Mouse (Mus musculus) heart, embryonic 10.5 days (tissue): Measurements from ENCODE around the gene Rab5c. TPM values are rescaled to one million over a fixed set of nuclear protein-coding genes. Genes with fewer than 3 reads are reported as not detected.

Experiments used
- DNase-seq: peaks from one replicate; pipeline ENCODE4 v3.0.0-alpha.2; 2017; ENCODE audit warnings: low spot score
- H3K27ac ChIP-seq: fragments of 300-500 bp; sonication (generic); 2 replicates; pipeline ENCODE4 v1.5.1; 2016; ENCODE audit warnings: mild to moderate bottlenecking
- H3K27me3 ChIP-seq: fragments of 300-500 bp; sonication (generic); 2 replicates; pipeline ENCODE4 v1.6.1; 2016; ENCODE audit warnings: mild to moderate bottlenecking; ENCODE audit not compliant: poor library complexity, insufficient read depth, severe bottlenecking
- H3K36me3 ChIP-seq: fragments of 300-500 bp; sonication (generic); 2 replicates; pipeline ENCODE4 v1.6.1; 2016; ENCODE audit warnings: mild to moderate bottlenecking, moderate library complexity
- H3K4me1 ChIP-seq: fragments of 300-500 bp; sonication (generic); 2 replicates; pipeline ENCODE4 v1.6.1; 2016; ENCODE audit warnings: mild to moderate bottlenecking
- H3K4me3 ChIP-seq: fragments of 300-500 bp; sonication (generic); 2 replicates; pipeline ENCODE4 v1.5.1; 2016; ENCODE audit warnings: mild to moderate bottlenecking, moderate library complexity
- H3K9me3 ChIP-seq: fragments of 300-500 bp; sonication (generic); 2 replicates; pipeline ENCODE4 v1.6.1; 2016; ENCODE audit warnings: mild to moderate bottlenecking, moderate library complexity
- WGBS: fragments of 180-500 bp; shearing (Covaris S2); methylation state at CpG from one replicate; pipeline ENCODE4 v1.1.7; 2016; 5-methylcytosine and 5-hydroxymethylcytosine counted together
- polyA plus RNA-seq: library from polyadenylated mRNA; unstranded; fragments of >200 nt; fragmentation: Nextera tagmentation; extraction: Ambion mirVana; gene quantifications from 2 replicates; pipeline ENCODE4 v1.2.1, GENCODE M21; 2016

Gene Rab5c
- polyA plus RNA-seq, 1 experiment from 2014 or later: 13.9 TPM

- Histone ChIP-seq H3K27ac (no peak overlapping the region), H3K27me3 (peaks cover 90% of the 10 kb centered on the region), H3K9me3 (no peaks in the 10 kb centered on the region), H3K4me3 (no peak overlapping the region), H3K36me3 (no peaks in the 10 kb centered on the region), H3K4me1 (peaks cover 8% of the 10 kb centered on the region; the same call in 1 of the 2 replicates)
- DNase-seq: no peak
- 68% methylated on average over 4 of the region's 4 CpGs for WGBS
These were observed 10.6 kb upstream of the Rab5c start for GRCm38 (mm10) chr11:100748620-100749019.

- no peaks in the 10 kb centered on the region for H3K36me3 ChIP-seq
- no peak for DNase-seq
- peaks cover 80% of the 10 kb centered on the region for H3K27me3 ChIP-seq
- no peak overlapping the region for H3K27ac ChIP-seq
- H3K4me3 ChIP-seq: no peak overlapping the region
- H3K4me1 ChIP-seq: peaks cover 8% of the 10 kb centered on the region; the same call in 1 of the 2 replicates
- no peaks in the 10 kb centered on the region for H3K9me3 ChIP-seq
- 69% methylated on average over 5 of the region's 5 CpGs for WGBS
These were observed 9.1 kb upstream of the Rab5c start for GRCm38 (mm10) chr11:100747114-100747513.

GRCm38 (mm10) chr11:100746546-100746945, 8.5 kb upstream of the Rab5c start:
- peaks cover 8% of the 10 kb centered on the region; the same call in 1 of the 2 replicates for H3K4me1 ChIP-seq
- H3K27me3 ChIP-seq: peaks cover 76% of the 10 kb centered on the region
- no peaks in the 10 kb centered on the region for H3K9me3 ChIP-seq
- no peaks in the 10 kb centered on the region for H3K36me3 ChIP-seq
- no peak overlapping the region for H3K27ac ChIP-seq
- H3K4me3 ChIP-seq: no peak overlapping the region
- 77% methylated on average over 10 of the region's 10 CpGs for WGBS
- DNase-seq: no peak

- DNase-seq: no peak
- peaks cover 72% of the 10 kb centered on the region for H3K27me3 ChIP-seq
- H3K9me3 ChIP-seq: no peaks in the 10 kb centered on the region
- H3K4me1 ChIP-seq: peaks cover 8% of the 10 kb centered on the region; the same call in 1 of the 2 replicates
- WGBS: 16% methylated on average over 6 of the region's 6 CpGs
- H3K27ac ChIP-seq: no peak overlapping the region
- H3K36me3 ChIP-seq: no peaks in the 10 kb centered on the region
- H3K4me3 ChIP-seq: no peak overlapping the region
These were observed 7.1 kb upstream of the Rab5c start for GRCm38 (mm10) chr11:100745085-100745484.

GRCm38 (mm10) chr11:100741348-100741747, 3.3 kb upstream of the Rab5c start:
- H3K36me3 ChIP-seq: no peaks in the 10 kb centered on the region
- 66% methylated on average over 6 of the region's 6 CpGs for WGBS
- H3K4me1 ChIP-seq: peaks cover 18% of the 10 kb centered on the region
- peaks cover 39% of the 10 kb centered on the region for H3K27me3 ChIP-seq
- no peak overlapping the region for H3K4me3 ChIP-seq
- no peak for DNase-seq
- no peaks in the 10 kb centered on the region for H3K9me3 ChIP-seq
- H3K27ac ChIP-seq: no peak overlapping the region

GRCm38 (mm10) chr11:100738749-100739148, 734 bp upstream of the Rab5c start:
- no peak for DNase-seq
- peak overlapping the region; percentile 92 for H3K27ac ChIP-seq
- H3K4me3 ChIP-seq: peak overlapping the region; percentile 85
- H3K9me3 ChIP-seq: no peaks in the 10 kb centered on the region
- H3K27me3 ChIP-seq: peaks cover 21% of the 10 kb centered on the region; the same call in 1 of the 2 replicates
- 0 out of 2 replicates have a peak, but pooled peaks cover under 1% of the 10 kb centered on the region for H3K36me3 ChIP-seq
- WGBS: 18% methylated on average over 5 of the region's 5 CpGs
- H3K4me1 ChIP-seq: peaks cover 27% of the 10 kb centered on the region

GRCm38 (mm10) chr11:100737105-100737733, 796 bp downstream of the Rab5c start:
- DNase-seq: no peak
- 1% methylated on average over 13 of the region's 13 CpGs for WGBS

GRCm38 (mm10) chr11:100736746-100737080, 1.3 kb downstream of the Rab5c start:
- Histone ChIP-seq H3K36me3 (peaks cover 16% of the 10 kb centered on the region), H3K27me3 (peaks cover 17% of the 10 kb centered on the region; the same call in 1 of the 2 replicates), H3K4me3 (peak overlapping the region; percentile 85), H3K9me3 (no peaks in the 10 kb centered on the region), H3K4me1 (peaks cover 27% of the 10 kb centered on the region), H3K27ac (peak overlapping the region; percentile 92; the same call in 1 of the 2 replicates)
- no peak for DNase-seq
- 66% methylated on average over 4 of the region's 4 CpGs for WGBS

More at GRCm38 (mm10) chr11:100737105-100737733, 796 bp downstream of the Rab5c start:
- Histone ChIP-seq H3K27me3 (peaks cover 17% of the 10 kb centered on the region; the same call in 1 of the 2 replicates), H3K9me3 (no peaks in the 10 kb centered on the region), H3K27ac (peak overlapping the region; percentile 92), H3K36me3 (peaks cover 13% of the 10 kb centered on the region), H3K4me1 (peaks cover 27% of the 10 kb centered on the region), H3K4me3 (peak overlapping the region; percentile 85)

GRCm38 (mm10) chr11:100735954-100736745, 1.9 kb downstream of the Rab5c start:
- DNase-seq: no peak
- Histone ChIP-seq H3K27me3 (peaks cover 11% of the 10 kb centered on the region; the same call in 1 of the 2 replicates), H3K36me3 (peaks cover 16% of the 10 kb centered on the region), H3K4me3 (peak overlapping the region; percentile 85), H3K4me1 (peaks cover 27% of the 10 kb centered on the region), H3K27ac (peak overlapping the region; percentile 1; the same call in 1 of the 2 replicates), H3K9me3 (no peaks in the 10 kb centered on the region)
- WGBS: 66% methylated on average over 14 of the region's 14 CpGs

- H3K4me3 ChIP-seq: peak overlapping the region; percentile 85
These were observed 2.7 kb downstream of the Rab5c start for GRCm38 (mm10) chr11:100735134-100735865.

GRCm38 (mm10) chr11:100730477-100731205, 7.4 kb downstream of the Rab5c start:
- 87% methylated on average over 6 of the region's 6 CpGs for WGBS
- no peaks in the 10 kb centered on the region for H3K9me3 ChIP-seq
- H3K27ac ChIP-seq: no peak overlapping the region
- no peak overlapping the region for H3K4me3 ChIP-seq
- DNase-seq: no peak
- H3K27me3 ChIP-seq: no peaks in the 10 kb centered on the region
- peaks cover 32% of the 10 kb centered on the region for H3K36me3 ChIP-seq
- H3K4me1 ChIP-seq: peaks cover 11% of the 10 kb centered on the region; the same call in 1 of the 2 replicates

More at GRCm38 (mm10) chr11:100735134-100735865, 2.7 kb downstream of the Rab5c start:
- peak overlapping the region; percentile 1; the same call in 1 of the 2 replicates for H3K27ac ChIP-seq
- H3K9me3 ChIP-seq: no peaks in the 10 kb centered on the region
- DNase-seq: no peak
- peaks cover 16% of the 10 kb centered on the region for H3K36me3 ChIP-seq
- peaks cover 31% of the 10 kb centered on the region for H3K4me1 ChIP-seq
- 0 out of 2 replicates have a peak, but pooled peaks cover 6% of the 10 kb centered on the region for H3K27me3 ChIP-seq
- 87% methylated on average over 9 of the region's 9 CpGs for WGBS

- Histone ChIP-seq H3K27me3 (no peaks in the 10 kb centered on the region), H3K4me1 (peaks cover 12% of the 10 kb centered on the region), H3K4me3 (no peak overlapping the region), H3K36me3 (peaks cover 32% of the 10 kb centered on the region), H3K27ac (no peak overlapping the region), H3K9me3 (no peaks in the 10 kb centered on the region)
- 85% methylated on average over 4 of the region's 4 CpGs for WGBS
- DNase-seq: no peak
These were observed 8.0 kb downstream of the Rab5c start for GRCm38 (mm10) chr11:100729976-100730375.
